8 mouse cellular contexts compared by ENCODE assay signal in the genomic region with DNA sequence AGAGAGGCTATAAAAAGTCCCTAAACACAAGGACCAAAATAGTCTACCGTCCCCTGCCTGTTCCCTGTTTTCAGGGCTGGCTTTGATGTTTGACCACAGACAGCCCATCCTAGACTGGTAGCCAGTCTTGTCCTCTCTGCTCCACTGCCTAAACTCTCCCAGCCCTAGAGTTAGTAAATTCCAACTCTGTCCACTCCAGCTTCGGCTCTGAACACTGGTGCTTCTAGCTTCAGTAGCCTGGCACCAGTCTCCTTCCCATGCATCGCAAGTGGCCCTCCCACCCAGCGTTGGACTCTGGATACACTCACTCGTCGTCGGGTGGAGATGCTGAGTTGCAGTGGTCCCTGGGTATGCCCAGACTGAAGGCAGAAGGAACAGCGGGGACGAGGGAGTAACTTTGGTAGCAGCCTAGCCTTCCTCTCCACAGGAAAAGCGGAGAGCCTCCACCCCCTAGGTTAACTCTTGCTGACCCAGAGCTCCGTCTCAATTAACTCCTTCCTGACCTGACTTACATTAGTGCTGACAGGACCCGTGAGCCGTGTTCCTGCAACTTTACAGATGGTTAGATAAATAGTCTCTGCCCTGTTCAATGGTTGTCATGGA. TPM values are rescaled to one million over a fixed set of nuclear protein-coding genes. Genes with fewer than 3 reads are reported as not detected.
A peak's percentile ranks its signal among the peaks of the same experiment; 100 is the strongest.
DNase-seq lines count a peak whose midpoint lies in the region; ATAC-seq and TF ChIP-seq lines count a peak whose summit lies in the region.

A gene (minus strand): TSS at position 385 of the 603 bp plus-strand sequence.

- H3K27me3 ChIP-seq in heart, embryonic 12.5 days (replicated peaks), result peaks cover 35% of the 10 kb centered on the region
- peaks cover 75% of the 10 kb centered on the region for H3K27me3 ChIP-seq in limb, embryonic 10.5 days (ENCODE audit: low read depth, poor library complexity, severe bottlenecking)
- peaks cover 30% of the 10 kb centered on the region for H3K27me3 ChIP-seq in neural tube, embryonic 11.5 days (ENCODE audit: control insufficient read depth, insufficient read depth, low read length)

- peak within 1 kb of the TSS; percentile 41 for H3K4me3 ChIP-seq in layer of hippocampus, adult 2 months
- peak within 1 kb of the TSS; percentile 54 for H3K4me3 ChIP-seq in heart, embryonic 12.5 days
- H3K4me3 ChIP-seq in limb, embryonic 10.5 days, result peak within 1 kb of the TSS; percentile 61
- peak within 1 kb of the TSS; percentile 47 for H3K4me3 ChIP-seq in neural tube, embryonic 11.5 days (ENCODE audit: low read depth, low read length)

- no peak for DNase-seq in layer of hippocampus, adult 2 months (ENCODE audit: low spot score in 2 of 2)
- DNase-seq in layer of hippocampus, postnatal 14 days (ENCODE audit: low spot score in 2 of 2), result no peak
- DNase-seq in limb, embryonic 10.5 days (ENCODE audit: low spot score), result peak; percentile 63
- peak; percentile 67 for DNase-seq in neural tube, embryonic 11.5 days (ENCODE audit: low spot score)
- DNase-seq in ovary, postnatal 10 days (ENCODE audit: low spot score), result no peak
- DNase-seq in left cerebral cortex, postnatal 4 days, result no peak

- peak within 1 kb of the TSS; percentile 67 for H3K9ac ChIP-seq in heart, embryonic 12.5 days
- H3K9ac ChIP-seq in neural tube, embryonic 11.5 days (ENCODE audit: low read length), result peak within 1 kb of the TSS; percentile 42

- no peaks in the 10 kb centered on the region for H3K36me3 ChIP-seq in heart, embryonic 12.5 days
- no peaks in the 10 kb centered on the region for H3K36me3 ChIP-seq in limb, embryonic 10.5 days
- no peaks in the 10 kb centered on the region for H3K36me3 ChIP-seq in neural tube, embryonic 11.5 days (ENCODE audit: control insufficient read depth, insufficient read depth, low read length)

- no peak for ATAC-seq in heart, embryonic 12.5 days (ENCODE audit: insufficient number of reproducible peaks, low FRiP score)
- no peak for ATAC-seq in neural tube, embryonic 11.5 days (ENCODE audit: insufficient read depth, low FRiP score, low TSS enrichment)
- no peak for ATAC-seq in frontal cortex, adult (ENCODE audit: low TSS enrichment)

- intact Hi-C loops in left cerebral cortex, postnatal 4 days (cut with DNase I), result no loop called here

- peak within 1 kb of the TSS; percentile 97 for H3K4me2 ChIP-seq in heart, embryonic 12.5 days
- H3K4me2 ChIP-seq in neural tube, embryonic 11.5 days (ENCODE audit: low read depth), result peak within 1 kb of the TSS; percentile 85

- peaks cover 83% of the 10 kb centered on the region for H3K4me1 ChIP-seq in heart, embryonic 12.5 days (replicated peaks)
- peaks cover 91% of the 10 kb centered on the region for H3K4me1 ChIP-seq in limb, embryonic 10.5 days
- H3K4me1 ChIP-seq in neural tube, embryonic 11.5 days (ENCODE audit: control insufficient read depth, insufficient read depth, low read length), result peaks cover 54% of the 10 kb centered on the region

- H3K27ac ChIP-seq in layer of hippocampus, adult 2 months, result peak within 1 kb of the TSS; percentile 65
- peak within 1 kb of the TSS; percentile 50 for H3K27ac ChIP-seq in heart, embryonic 12.5 days (ENCODE audit: poor library complexity, severe bottlenecking)
- H3K27ac ChIP-seq in limb, embryonic 10.5 days, result peak within 1 kb of the TSS; percentile 88
- peak within 1 kb of the TSS; percentile 15; the same call in 1 of the 2 replicates for H3K27ac ChIP-seq in neural tube, embryonic 11.5 days (ENCODE audit: low read depth, low read length)

- 2% methylated on average over 13 of the region's 13 CpGs for WGBS in heart, embryonic 12.5 days
- under 1% methylated on average over 13 of the region's 13 CpGs for WGBS in limb, embryonic 10.5 days
- under 1% methylated on average over 13 of the region's 13 CpGs for WGBS in neural tube, embryonic 11.5 days

- TF ChIP-seq CTCF in layer of hippocampus, adult 2 months (conservative IDR thresholded peaks at IDR 0.05), result no peak

- H3K9me3 ChIP-seq in heart, embryonic 12.5 days (replicated peaks), result no peaks in the 10 kb centered on the region
- no peaks in the 10 kb centered on the region for H3K9me3 ChIP-seq in limb, embryonic 10.5 days (replicated peaks)
- no peaks in the 10 kb centered on the region for H3K9me3 ChIP-seq in neural tube, embryonic 11.5 days (ENCODE audit: control insufficient read depth, low read length)

RNA-seq across cellular contexts. Expression of the gene that starts here (rescaled TPM):
- 1 to 10 TPM; 2.7 to 4.0 TPM for total RNA-seq in layer of hippocampus, adult 2 months (2021)
- 1 to 10 TPM; 3.6 to 4.1 TPM for total RNA-seq in layer of hippocampus, postnatal 14 days (2021)
- polyA plus RNA-seq in heart, embryonic 12.5 days (2016; fragmentation: Nextera tagmentation; extraction: Ambion mirVana), result 4.5 TPM in 2 replicates
- 9.2 and 10.9 TPM in 2 replicates for polyA plus RNA-seq in limb, embryonic 10.5 days (2016; fragmentation: Nextera tagmentation; extraction: Ambion mirVana)
- 11.1 and 11.8 TPM in 2 replicates for polyA plus RNA-seq in neural tube, embryonic 11.5 days (2014; fragmentation: Nextera tagmentation; extraction: Ambion mirVana)
- total RNA-seq in left cerebral cortex, postnatal 4 days (2021), result 1 to 10 TPM; 7.5 to 8.4 TPM

Comparison
In these comparisons a context has a peak if more than half of its experiments do, and no peak if none do; other contexts are left out.
1. DNase-seq: peak in limb, embryonic 10.5 days (single experiment) and neural tube, embryonic 11.5 days (single experiment); none in layer of hippocampus, adult 2 months (0 of 2), layer of hippocampus, postnatal 14 days (0 of 2), ovary, postnatal 10 days (single experiment) and left cerebral cortex, postnatal 4 days (single experiment).
2. H3K27ac ChIP-seq: peak in every context shown above with its lines; median percentile 88 in limb, embryonic 10.5 days; 65 in layer of hippocampus, adult 2 months; 50 in heart, embryonic 12.5 days; 15 in neural tube, embryonic 11.5 days.
3. Peak in every context shown above with its lines, with median percentiles within 50 percentile points of each other: H3K4me3 ChIP-seq.